Mouse (Mus musculus) cortical plate, adult 2 months (tissue): ENCODE results near the gene Rlf.

Experiments used
- CTCF ChIP-seq: fragments of 200-500 bp; IDR thresholded peaks from 2 replicates; pipeline ENCODE4 v1.5.1; 2011; ENCODE audit warnings: mild to moderate bottlenecking, control low read depth, low read length; ENCODE audit not compliant: insufficient read depth; ENCODE audit errors: extremely low read depth
- POLR2A ChIP-seq: fragments of 200-500 bp; IDR thresholded peaks from 2 replicates; pipeline ENCODE4 v1.6.1; 2011; ENCODE audit warnings: mild to moderate bottlenecking, low read length, control low read depth; ENCODE audit not compliant: insufficient read depth; ENCODE audit errors: extremely low read depth

GRCm38 (mm10) chr4:121103304-121103703 lies 111.6 kb downstream of the Rlf start:
- no peak for TF ChIP-seq CTCF
- no peak for TF ChIP-seq POLR2A
